Mouse (Mus musculus): ENCODE data around the gene Olfr1313. TPM values are rescaled to one million over a fixed set of nuclear protein-coding genes. Genes with fewer than 3 reads are reported as not detected.
"Not testable (repeated sequence)": the region's sequence is repeated elsewhere in the genome, so short reads cannot be mapped to it uniquely, and the experiment has no call there.

Olfr1313 gene
- polyA plus RNA-seq (2012; rRNA removed), result not detected in 2 replicates

DNA sequence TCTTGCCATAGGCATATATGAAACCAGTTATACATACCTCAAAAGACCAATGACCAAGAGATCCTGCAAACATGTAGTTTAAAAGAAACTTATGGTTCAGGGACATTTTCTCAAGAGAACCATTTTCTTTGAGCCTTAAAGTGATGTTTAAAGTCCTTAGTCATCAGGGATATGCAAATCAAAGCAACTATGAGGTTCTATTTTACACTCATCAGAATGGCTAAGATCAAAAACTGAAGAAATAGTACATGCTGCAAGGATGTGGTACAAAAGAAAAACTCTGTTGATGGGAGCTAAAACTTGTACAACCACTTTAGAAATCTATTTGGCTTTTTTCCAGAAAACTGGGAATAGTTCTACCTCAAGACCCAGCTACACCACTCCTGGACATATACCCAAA, at the start of gene Olfr1313:
Gene Olfr1313, minus strand, starts transcription at position 101 of the 400 bp plus-strand sequence.
- TF ChIP-seq POLR2A (IDR thresholded peaks at IDR 0.05; ENCODE audit: borderline replicate concordance, extremely low read depth, insufficient read depth, insufficient read length, poor library complexity, severe bottlenecking), result no peak
- TF ChIP-seq CTCF (IDR thresholded peaks at IDR 0.05; ENCODE audit: borderline replicate concordance, extremely low read depth, insufficient read depth, insufficient read length), result no peak

DNA sequence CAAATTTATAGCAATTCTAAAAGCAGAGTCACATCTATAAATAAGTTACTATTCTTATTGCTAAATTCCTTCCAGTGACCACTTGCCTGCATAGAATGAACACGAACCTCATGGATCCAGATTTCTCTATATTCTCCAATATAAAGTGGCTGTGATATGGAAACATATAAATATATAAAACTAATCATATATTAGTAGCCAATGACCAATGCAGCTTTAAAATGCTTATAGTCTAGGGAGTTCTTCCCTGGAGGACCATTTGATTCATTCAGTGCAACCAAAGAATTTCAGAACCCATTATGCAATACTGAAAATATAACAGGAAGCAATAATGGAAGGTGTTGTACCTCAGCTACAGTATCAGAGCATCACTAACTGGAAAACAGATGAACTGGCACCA, 37.7 kb upstream of the Olfr1313 start, which contains the start of gene Olfr1315-ps1:
Gene Olfr1315-ps1, minus strand, starts transcription at position 101 of the 400 bp plus-strand sequence.
- TF ChIP-seq POLR2A (IDR thresholded peaks at IDR 0.05; ENCODE audit: borderline replicate concordance, extremely low read depth, insufficient read depth, insufficient read length, poor library complexity, severe bottlenecking), result no peak
- no peak for TF ChIP-seq CTCF (IDR thresholded peaks at IDR 0.05; ENCODE audit: borderline replicate concordance, extremely low read depth, insufficient read depth, insufficient read length)
- DNase-seq (ENCODE audit: low read depth), result no peak

More for the DNA sequence above, at the start of gene Olfr1313:
- DNase-seq (ENCODE audit: low read depth), result no peak

DNA sequence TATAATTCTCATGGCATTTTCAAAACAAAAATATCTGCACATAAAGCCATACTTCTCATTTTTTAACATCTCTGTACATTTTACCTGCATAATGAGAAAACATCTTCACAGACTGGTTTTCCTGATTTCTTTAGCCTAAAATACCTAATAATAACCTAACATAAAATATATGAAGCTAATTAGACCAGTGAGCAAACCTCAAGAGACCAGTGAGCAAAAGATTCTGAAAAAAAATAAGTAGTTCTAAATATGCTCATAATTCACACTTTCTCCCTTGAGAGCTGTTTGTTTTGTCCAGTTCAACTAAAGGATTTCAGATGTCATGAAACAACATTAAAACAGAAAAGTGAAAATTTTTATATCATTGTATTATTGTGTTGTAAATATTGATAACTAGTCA, 19.0 kb upstream of the Olfr1313 start, which contains the start of gene Olfr1314:
Gene Olfr1314, minus strand, starts transcription at position 101 of the 400 bp plus-strand sequence.
- no peak for DNase-seq (ENCODE audit: low read depth)
- TF ChIP-seq POLR2A (IDR thresholded peaks at IDR 0.05; ENCODE audit: borderline replicate concordance, extremely low read depth, insufficient read depth, insufficient read length, poor library complexity, severe bottlenecking), result no peak

DNA sequence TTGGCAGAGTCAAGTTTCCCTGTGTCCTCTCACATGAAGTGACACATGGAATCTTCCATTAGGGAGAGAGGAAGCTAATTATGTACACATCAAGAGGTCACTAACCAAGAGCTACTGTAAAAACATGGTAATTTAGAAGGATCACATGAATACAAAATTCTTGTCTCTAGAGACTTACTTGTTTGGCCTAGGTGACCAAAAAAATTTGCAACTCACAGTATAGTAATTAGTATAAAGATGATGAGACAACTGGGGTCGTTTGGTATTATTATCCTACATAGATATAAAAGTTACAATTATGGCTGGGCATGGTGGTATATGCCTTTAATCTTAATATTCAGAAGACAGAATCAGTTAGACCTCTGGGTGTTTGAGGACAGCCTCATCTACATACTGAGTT, 27.5 kb downstream of the Olfr1313 start, which contains the start of gene Olfr1312:
Gene Olfr1312, minus strand, starts transcription at position 101 of the 400 bp plus-strand sequence.
- DNase-seq (ENCODE audit: low read depth), result no peak
- TF ChIP-seq POLR2A (IDR thresholded peaks at IDR 0.05; ENCODE audit: borderline replicate concordance, extremely low read depth, insufficient read depth, insufficient read length, poor library complexity, severe bottlenecking), result no peak
- TF ChIP-seq CTCF (IDR thresholded peaks at IDR 0.05; ENCODE audit: borderline replicate concordance, extremely low read depth, insufficient read depth, insufficient read length), result no peak

DNA sequence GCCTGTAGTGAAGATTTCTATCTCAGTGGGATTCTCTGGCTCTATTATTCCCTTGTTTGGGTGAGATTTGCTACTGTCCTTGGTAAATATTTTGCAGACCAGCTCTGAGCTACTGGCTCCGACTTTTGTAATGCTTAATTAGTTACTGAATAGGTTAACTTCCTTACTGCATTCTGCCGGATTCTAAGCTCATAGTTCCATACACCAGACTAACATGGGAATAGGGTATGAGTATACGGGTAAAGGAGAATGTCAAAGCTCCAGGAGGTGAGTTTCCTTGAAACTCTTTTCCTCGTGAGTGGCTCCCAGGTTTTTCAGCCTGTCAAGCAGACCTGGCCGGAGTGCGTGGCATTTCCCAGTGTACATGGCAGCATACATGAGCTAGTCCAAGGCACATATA, 50.7 kb downstream of the Olfr1313 start:
- DNase-seq (ENCODE audit: low read depth), result not testable (repeated sequence)

DNA sequence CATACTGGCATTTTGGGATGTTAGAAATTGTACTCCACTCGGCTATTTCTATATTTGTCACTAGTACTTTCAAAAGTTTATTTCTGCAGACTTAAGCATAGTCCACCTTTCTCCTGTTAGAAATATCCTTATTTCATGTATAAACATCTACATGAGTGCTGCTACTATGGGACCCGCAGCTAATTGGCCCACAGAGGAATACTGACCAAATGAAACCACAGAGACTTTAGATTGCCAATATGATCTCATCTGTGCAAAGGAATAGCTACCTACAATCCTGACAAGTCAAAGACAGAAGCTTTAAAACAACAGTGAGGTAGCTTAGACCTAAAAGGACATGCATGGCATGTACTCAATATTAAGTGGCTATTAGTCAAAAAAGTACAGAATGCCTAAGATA, 53.3 kb downstream of the Olfr1313 start, which contains the start of gene Olfr1311:
Gene Olfr1311, minus strand, starts transcription at position 101 of the 400 bp plus-strand sequence.
- TF ChIP-seq POLR2A (IDR thresholded peaks at IDR 0.05; ENCODE audit: borderline replicate concordance, extremely low read depth, insufficient read depth, insufficient read length, poor library complexity, severe bottlenecking) (no peak), CTCF (IDR thresholded peaks at IDR 0.05; ENCODE audit: borderline replicate concordance, extremely low read depth, insufficient read depth, insufficient read length) (no peak)
- no peak for DNase-seq (ENCODE audit: low read depth)

Other genes starting within 250 kb of the Olfr1313 start
- gene Olfr1305, start 200.7 kb downstream of the Olfr1313 start, polyA plus RNA-seq (2012; rRNA removed), result not detected in 2 replicates
- not detected in 2 replicates for gene Olfr1306, start 161.6 kb downstream of the Olfr1313 start, polyA plus RNA-seq (2012; rRNA removed)
- gene Olfr1307, start 128.4 kb downstream of the Olfr1313 start, polyA plus RNA-seq (2012; rRNA removed), result not detected in 2 replicates
- not detected in 2 replicates for gene Olfr1308, start 112.9 kb downstream of the Olfr1313 start, polyA plus RNA-seq (2012; rRNA removed)
- not detected in 2 replicates for gene Olfr1309, start 87.6 kb downstream of the Olfr1313 start, polyA plus RNA-seq (2012; rRNA removed)
- gene Olfr1310, start 65.1 kb downstream of the Olfr1313 start, polyA plus RNA-seq (2012; rRNA removed), result not detected in 2 replicates
- not detected in 2 replicates for gene Olfr1311, start 53.4 kb downstream of the Olfr1313 start, polyA plus RNA-seq (2012; rRNA removed)
- gene Olfr1312, start 27.6 kb downstream of the Olfr1313 start, polyA plus RNA-seq (2012; rRNA removed), result 0.03 TPM in 1 of 2 replicates, not detected in the other
- gene Olfr1314, start 18.9 kb upstream of the Olfr1313 start, polyA plus RNA-seq (2012; rRNA removed), result not detected in 2 replicates
- gene Olfr1315-ps1, start 37.6 kb upstream of the Olfr1313 start, polyA plus RNA-seq (2012; rRNA removed), result not detected in 2 replicates
- gene Olfr1316, start 57.1 kb upstream of the Olfr1313 start, polyA plus RNA-seq (2012; rRNA removed), result 0.01 and 0.05 TPM in 2 replicates
- not detected in 2 replicates for gene Olfr1317, start 62.5 kb upstream of the Olfr1313 start, polyA plus RNA-seq (2012; rRNA removed)
- not detected in 2 replicates for gene Olfr1318, start 76.4 kb upstream of the Olfr1313 start, polyA plus RNA-seq (2012; rRNA removed)
- 56.2 and 59.4 TPM in 2 replicates for gene Lpcat4, start 161.6 kb upstream of the Olfr1313 start, polyA plus RNA-seq (2012; rRNA removed)
- gene Nutm1, start 181.4 kb upstream of the Olfr1313 start, polyA plus RNA-seq (2012; rRNA removed), result not detected in 2 replicates
- 95.9 and 145 TPM in 2 replicates for gene Nop10, start 184.1 kb upstream of the Olfr1313 start, polyA plus RNA-seq (2012; rRNA removed)
- 48.3 and 52.9 TPM in 2 replicates for gene Slc12a6, start 188.0 kb upstream of the Olfr1313 start, polyA plus RNA-seq (2012; rRNA removed)
- gene Gm21985, start 188.5 kb upstream of the Olfr1313 start, polyA plus RNA-seq (2012; rRNA removed), result not detected in 2 replicates